In genomic region chr8:111754088-111754487, GRCm38 (mm10) we compare ENCODE assay signal across 15 mouse cellular contexts. TPM values are rescaled to one million over a fixed set of nuclear protein-coding genes. Genes with fewer than 3 reads are reported as not detected.
DNase-seq lines count a peak whose midpoint lies in the region; ATAC-seq and TF ChIP-seq lines count a peak whose summit lies in the region.
"Had no signal": no experiment of that assay in that cellular context is flagged by ENCODE, and none has a peak within 500 bp of the region (broad histone marks: within the 10 kb centered on the region; RNA-seq: fewer than 3 reads in every experiment).

No protein-coding gene starts in this region.

- H3K4me3 ChIP-seq in MEL (ENCODE audit: control insufficient read depth in 1 of 2, insufficient read depth in 1 of 2, low read depth in 2 of 2, low read length in 2 of 2) = no peak overlapping the region
- no peak overlapping the region for H3K4me3 ChIP-seq in kidney, embryonic 14.5 days (ENCODE audit: low read length)
- H3K4me3 ChIP-seq: embryonic facial prominence, embryonic 15.5 days; limb, embryonic 15.5 days; midbrain, embryonic 10.5 days had no signal

- DNase-seq in heart, postnatal 10 days = peak; percentile 24 to 33
- no peak for DNase-seq in heart, postnatal 25 days (ENCODE audit: low spot score)
- DNase-seq in A20 (ENCODE audit: low read depth, low spot score) = peak; percentile 22
- DNase-seq in MEL (ENCODE audit: low read depth, low spot score) = no peak
- DNase-seq in gastrocnemius, postnatal 10 days = no peak
- DNase-seq in cerebellum, postnatal 4 days (ENCODE audit: low spot score in 2 of 2) = no peak
- no peak for DNase-seq in thymus, postnatal 25 days
- DNase-seq: cerebellum, postnatal 25 days; right cerebral cortex, postnatal 4 days; thymus, adult 18-20 months had no signal

- 3% methylated on average over 2 of the region's 2 CpGs for WGBS in kidney, embryonic 14.5 days

- no peaks in the 10 kb centered on the region for H3K9me3 ChIP-seq in MEL (replicated peaks; ENCODE audit: insufficient read depth, low read length)
- H3K9me3 ChIP-seq in kidney, embryonic 14.5 days (ENCODE audit: control insufficient read depth, low read length) = no peaks in the 10 kb centered on the region
- H3K9me3 ChIP-seq: embryonic facial prominence, embryonic 15.5 days; limb, embryonic 15.5 days; midbrain, embryonic 10.5 days had no signal

- no peak overlapping the region for H3K27ac ChIP-seq in MEL (ENCODE audit: control insufficient read depth, low read depth, low read length)
- H3K27ac ChIP-seq in kidney, embryonic 14.5 days (ENCODE audit: low read depth, low read length) = no peak overlapping the region
- H3K27ac ChIP-seq: embryonic facial prominence, embryonic 15.5 days; limb, embryonic 15.5 days; midbrain, embryonic 10.5 days had no signal

- peak; percentile 20 to 34; a peak in 1 of 4 replicates for TF ChIP-seq EP300 in MEL (IDR thresholded peaks at IDR 0.05; ENCODE audit: low read depth in 1 of 2, low read length in 2 of 2)

- H3K27me3 ChIP-seq in MEL (ENCODE audit: control insufficient read depth in 1 of 2, insufficient read depth in 2 of 2, low read length in 2 of 2) = no peaks in the 10 kb centered on the region
- H3K27me3 ChIP-seq in kidney, embryonic 14.5 days (ENCODE audit: control insufficient read depth, insufficient read depth, low read length) = no peaks in the 10 kb centered on the region
- H3K27me3 ChIP-seq: embryonic facial prominence, embryonic 15.5 days; limb, embryonic 15.5 days had no signal

- H3K4me1 ChIP-seq in MEL (ENCODE audit: control insufficient read depth in 1 of 2, insufficient read depth in 2 of 2, low read length in 2 of 2) = peaks cover 5 to 8% of the 10 kb centered on the region in 2 experiments
- peaks cover 11% of the 10 kb centered on the region for H3K4me1 ChIP-seq in kidney, embryonic 14.5 days (ENCODE audit: control insufficient read depth, insufficient read depth, low read length)
- H3K4me1 ChIP-seq: embryonic facial prominence, embryonic 15.5 days; limb, embryonic 15.5 days had no signal

- no peak overlapping the region for H3K4me2 ChIP-seq in kidney, embryonic 14.5 days (replicated peaks; ENCODE audit: low read depth, low read length)
- H3K4me2 ChIP-seq: embryonic facial prominence, embryonic 15.5 days; limb, embryonic 15.5 days had no signal

- no peaks in the 10 kb centered on the region for H3K79me2 ChIP-seq in MEL (ENCODE audit: control insufficient read depth, insufficient read depth, low read length, poor library complexity)

- no peak for TF ChIP-seq RAD21 in MEL (IDR thresholded peaks at IDR 0.05; ENCODE audit: low read depth, low read length)

- TF ChIP-seq POLR2A in MEL (IDR thresholded peaks at IDR 0.05; ENCODE audit: control insufficient read depth in 1 of 2, insufficient read depth in 1 of 2, low read depth in 1 of 2, low read length in 2 of 2, poor library complexity in 1 of 2) = no peak

- peak; percentile 66; the same call in 1 of the 2 replicates for ATAC-seq in kidney, embryonic 14.5 days (ENCODE audit: low FRiP score, low TSS enrichment)
- ATAC-seq: forebrain, embryonic 14.5 days had no signal

- intact Hi-C loops in heart, postnatal 10 days (cut with DNase I) = no loop called here
- intact Hi-C loops in heart, postnatal 25 days (cut with DNase I) = no loop called here

- H3K36me3 ChIP-seq in MEL (ENCODE audit: control insufficient read depth in 1 of 2, insufficient read depth in 2 of 2, low read length in 2 of 2) = peaks cover 0 to 6% of the 10 kb centered on the region in 2 experiments; a peak in 1 of 4 replicates
- H3K36me3 ChIP-seq in kidney, embryonic 14.5 days (ENCODE audit: control insufficient read depth, insufficient read depth, low read length) = no peaks in the 10 kb centered on the region
- H3K36me3 ChIP-seq: embryonic facial prominence, embryonic 15.5 days; limb, embryonic 15.5 days; midbrain, embryonic 10.5 days had no signal

- H3K9ac ChIP-seq in MEL (ENCODE audit: control insufficient read depth, low read depth, low read length, poor library complexity, severe bottlenecking) = no peak overlapping the region
- H3K9ac ChIP-seq in kidney, embryonic 14.5 days (ENCODE audit: low read depth, low read length) = no peak overlapping the region
- H3K9ac ChIP-seq: embryonic facial prominence, embryonic 15.5 days; limb, embryonic 15.5 days had no signal

- no peak for TF ChIP-seq CTCF in MEL (IDR thresholded peaks at IDR 0.05 in 2 of 3, conservative IDR thresholded peaks at IDR 0.05 in 1 of 3; ENCODE audit: control insufficient read depth in 1 of 3, insufficient read depth in 1 of 3, low read depth in 2 of 3, low read length in 3 of 3, poor library complexity in 1 of 3, severe bottlenecking in 1 of 3)

TF ChIP-seq in MEL, 35 proteins besides CTCF, POLR2A, EP300 and RAD21:
- TF ChIP-seq MAZ (IDR thresholded peaks at IDR 0.05; ENCODE audit: low read depth, low read length) (no peak), ELF1 (IDR thresholded peaks at IDR 0.05; ENCODE audit: low read depth, low read length) (no peak), NELFE (IDR thresholded peaks at IDR 0.05; ENCODE audit: low read depth, low read length) (no peak), USF2 (IDR thresholded peaks at IDR 0.05; ENCODE audit: borderline replicate concordance in 1 of 2, insufficient read depth in 1 of 2, low read depth in 1 of 2, low read length in 2 of 2) (no peak), SIN3A (IDR thresholded peaks at IDR 0.05; ENCODE audit: low read length) (0 out of 2 replicates have a peak, but pooled peaks have one; percentile 23), POLR2AphosphoS2 (IDR thresholded peaks at IDR 0.05; ENCODE audit: low read length) (no peak), JUND (IDR thresholded peaks at IDR 0.05; ENCODE audit: low read depth, low read length) (no peak), UBTF (IDR thresholded peaks at IDR 0.05; ENCODE audit: borderline replicate concordance, insufficient read depth, low read depth, low read length) (no peak), ZKSCAN1 (IDR thresholded peaks at IDR 0.05; ENCODE audit: low read depth, low read length) (no peak), MYC (IDR thresholded peaks at IDR 0.05; ENCODE audit: low read depth, low read length) (peak; percentile 25; the same call in 1 of the 2 replicates), MXI1 (IDR thresholded peaks at IDR 0.05; ENCODE audit: low read depth, low read length) (no peak), MAX (IDR thresholded peaks at IDR 0.05; ENCODE audit: low read length) (0 out of 2 replicates have a peak, but pooled peaks have one; percentile 32)

RNA-seq across cellular contexts. Expression of gene Bcar1, which starts 10.5 kb away (rescaled TPM):
- 10 to 100 TPM; 48.0 to 54.2 TPM for total RNA-seq in heart, postnatal 10 days (2021)
- 10 to 100 TPM; 18.7 to 20.7 TPM for total RNA-seq in heart, postnatal 25 days (2021)
- total RNA-seq in MEL (2012; rRNA removed) = 6.5 and 7.5 TPM in 2 replicates
- polyA plus RNA-seq in MEL (2012; ENCODE audit: insufficient read depth in 1 of 2, insufficient read length in 2 of 2, low read depth in 1 of 2, low replicate concordance in 2 of 2, missing spikeins in 1 of 2) = 10 to 100 TPM in 1 of 2 experiments, not detected in 1; 17.4 TPM
- polyA plus RNA-seq in kidney, embryonic 14.5 days (2014; fragmentation: Nextera tagmentation; extraction: Ambion mirVana) = 39.1 and 55.6 TPM in 2 replicates
- total RNA-seq in gastrocnemius, postnatal 10 days (2021) = 10 to 100 TPM; 22.3 to 27.1 TPM

Comparison
In these comparisons a context has a peak if more than half of its experiments do, and no peak if none do; other contexts are left out.
1. DNase-seq: peak in heart, postnatal 10 days (2 of 2) and A20 (single experiment); none in heart, postnatal 25 days (single experiment), MEL (single experiment), gastrocnemius, postnatal 10 days (single experiment), cerebellum, postnatal 4 days (0 of 2) and thymus, postnatal 25 days (single experiment).